Mouse (Mus musculus): Measurements from ENCODE around the gene Erlin1.

DNA sequence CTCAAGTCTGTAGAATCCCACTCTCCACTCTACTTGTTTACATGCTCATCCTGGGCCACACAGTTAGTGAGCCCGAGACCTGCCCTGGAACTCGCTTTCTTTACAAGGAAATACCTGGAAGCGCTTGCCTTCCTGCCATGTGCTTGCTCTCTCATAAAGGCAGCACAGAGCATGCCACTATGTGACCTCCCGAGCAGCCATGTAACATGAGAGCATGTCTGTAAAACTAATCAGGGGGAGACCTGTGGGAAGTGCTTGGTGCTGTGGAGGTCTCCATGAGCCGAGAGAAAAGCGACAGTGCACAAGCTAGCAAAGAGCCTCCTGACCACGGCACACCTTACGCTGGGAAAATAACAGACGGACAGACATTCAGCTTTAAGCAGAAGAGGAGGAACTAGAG, 6.9 kb upstream of the Erlin1 start:
- TF ChIP-seq CTCF (IDR thresholded peaks at IDR 0.05; ENCODE audit: control insufficient read depth, insufficient read depth, insufficient read length) = no peak
- TF ChIP-seq CEBPB (IDR thresholded peaks at IDR 0.05; ENCODE audit: low read depth) = no peak
